Mouse (Mus musculus) hindbrain, embryonic 16.5 days (tissue): Measurements from ENCODE around the gene Tstd3. TPM values are rescaled to one million over a fixed set of nuclear protein-coding genes. Genes with fewer than 3 reads are reported as not detected.

Experiments used
- ATAC-seq: fragments of 200-750 bp; cut with Nextera tagmentation; 2 replicates; pipeline ENCODE4 v1.8.0; 2017; ENCODE audit warnings: moderate TSS enrichment, moderate library complexity
- H3K27ac ChIP-seq: fragments of 300-500 bp; sonication (generic); 2 replicates; pipeline ENCODE4 v1.5.1; 2014; ENCODE audit warnings: low read depth, mild to moderate bottlenecking, control low read depth, low read length, moderate library complexity
- H3K27me3 ChIP-seq: fragments of 300-500 bp; sonication (generic); replicated peaks from 2 replicates; pipeline ENCODE4 v1.6.1; 2014; ENCODE audit warnings: low read length; ENCODE audit not compliant: control insufficient read depth, insufficient read depth
- H3K36me3 ChIP-seq: fragments of 300-500 bp; sonication (generic); 2 replicates; pipeline ENCODE4 v1.6.1; 2014; ENCODE audit warnings: mild to moderate bottlenecking, low read length, moderate library complexity, mixed read lengths; ENCODE audit not compliant: control insufficient read depth, insufficient read depth
- H3K4me1 ChIP-seq: fragments of 300-500 bp; sonication (generic); 2 replicates; pipeline ENCODE4 v1.6.1; 2014; ENCODE audit warnings: low read depth, low read length; ENCODE audit not compliant: control insufficient read depth, insufficient read depth
- H3K4me2 ChIP-seq: fragments of 300-500 bp; sonication (generic); 2 replicates; pipeline ENCODE4 v1.6.1; 2014; ENCODE audit warnings: mild to moderate bottlenecking, low read length, control low read depth, moderate library complexity
- H3K4me3 ChIP-seq: fragments of 300-500 bp; sonication (generic); 2 replicates; pipeline ENCODE4 v1.5.1; 2014; ENCODE audit warnings: mild to moderate bottlenecking, low read length, control low read depth, moderate library complexity
- H3K9ac ChIP-seq: fragments of 300-500 bp; sonication (generic); 2 replicates; pipeline ENCODE4 v1.6.1; 2014; ENCODE audit warnings: low read depth, mild to moderate bottlenecking, control low read depth, low read length, moderate library complexity
- H3K9me3 ChIP-seq: fragments of 300-500 bp; sonication (generic); 2 replicates; pipeline ENCODE4 v1.6.1; 2014; ENCODE audit warnings: mild to moderate bottlenecking, low read length, moderate library complexity; ENCODE audit not compliant: control insufficient read depth
- WGBS: fragments of 180-500 bp; shearing (Covaris S2); extraction: QIAGEN DNeasy Blood & Tissue Kit; methylation state at CpG from one replicate; pipeline ENCODE4 v1.1.7; 2014; 5-methylcytosine and 5-hydroxymethylcytosine counted together
- polyA plus RNA-seq: library from polyadenylated mRNA; unstranded; fragments of >200 nt; fragmentation: Nextera tagmentation; extraction: Ambion mirVana; gene quantifications from 2 replicates; pipeline ENCODE4 v1.2.1, GENCODE M21; 2015

The Tstd3 gene
- 25.4 and 28.5 TPM in 2 replicates for polyA plus RNA-seq

DNA sequence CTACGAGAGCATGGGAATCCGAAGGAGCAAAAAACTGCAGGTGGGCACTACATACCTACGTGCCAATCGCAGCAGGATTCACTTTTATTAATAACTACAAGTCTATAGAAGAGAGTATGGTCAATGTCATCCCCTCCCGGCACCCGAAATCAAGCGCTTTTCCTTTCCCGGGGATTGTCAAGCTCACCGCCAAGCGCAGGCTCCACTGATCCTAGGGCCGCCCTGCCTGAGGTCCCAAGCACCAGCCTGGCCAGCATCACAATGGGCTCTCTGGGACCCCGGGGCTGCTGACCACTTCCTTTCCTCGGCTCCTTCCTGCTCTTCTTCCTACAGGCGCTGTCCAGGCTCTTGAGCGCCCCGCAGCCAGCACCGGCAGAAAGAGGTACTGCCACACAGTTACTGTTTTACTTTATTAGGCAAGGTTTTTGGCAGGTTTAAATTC, at the start of gene Tstd3, which contains the start of gene Usp45:
Gene Tstd3, minus strand, starts transcription at position 350 of the 442 bp plus-strand sequence.
Gene Usp45, plus strand, starts transcription at position 294 of the 442 bp plus-strand sequence.
- H3K36me3 ChIP-seq: no peaks in the 10 kb centered on the region
- peak within 1 kb of the TSS; percentile 80 for H3K27ac ChIP-seq
- H3K4me2 ChIP-seq: peak within 1 kb of the TSS; percentile 74
- peak within 1 kb of the TSS; percentile 85 for H3K9ac ChIP-seq
- H3K27me3 ChIP-seq: no peaks in the 10 kb centered on the region
- ATAC-seq: peak; percentile 97
- under 1% methylated on average over 17 of the region's 17 CpGs for WGBS
- peak within 1 kb of the TSS; percentile 78 for H3K4me3 ChIP-seq
- H3K4me1 ChIP-seq: no peaks in the 10 kb centered on the region; the same call in 1 of the 2 replicates
- H3K9me3 ChIP-seq: no peaks in the 10 kb centered on the region

- 40% methylated on average over 2 of the region's 2 CpGs for WGBS
- H3K9me3 ChIP-seq: no peaks in the 10 kb centered on the region
- peak; percentile 91 for ATAC-seq
- H3K36me3 ChIP-seq: peaks cover 13% of the 10 kb centered on the region
- H3K27me3 ChIP-seq: no peaks in the 10 kb centered on the region
- no peaks in the 10 kb centered on the region for H3K4me1 ChIP-seq
- H3K4me2 ChIP-seq: no peak overlapping the region
- no peak overlapping the region for H3K4me3 ChIP-seq
- H3K9ac ChIP-seq: no peak overlapping the region
- no peak overlapping the region for H3K27ac ChIP-seq
Measured at GRCm38 (mm10) chr4:21814029-21814428, 47.0 kb upstream of the Tstd3 start.

- no peaks in the 10 kb centered on the region for H3K27me3 ChIP-seq
- H3K9me3 ChIP-seq: no peaks in the 10 kb centered on the region
- H3K27ac ChIP-seq: no peak overlapping the region
- WGBS: 93% methylated on average over 6 of the region's 6 CpGs
- ATAC-seq: no peak
- peaks cover 11% of the 10 kb centered on the region for H3K36me3 ChIP-seq
- no peak overlapping the region for H3K4me2 ChIP-seq
- H3K4me3 ChIP-seq: no peak overlapping the region
- H3K4me1 ChIP-seq: no peaks in the 10 kb centered on the region
- no peak overlapping the region for H3K9ac ChIP-seq
Measured at GRCm38 (mm10) chr4:21812635-21813034, 45.6 kb upstream of the Tstd3 start.

GRCm38 (mm10) chr4:21810608-21811007, 43.6 kb upstream of the Tstd3 start:
- H3K27me3 ChIP-seq: no peaks in the 10 kb centered on the region
- no peaks in the 10 kb centered on the region for H3K9me3 ChIP-seq
- no peaks in the 10 kb centered on the region for H3K4me1 ChIP-seq
- ATAC-seq: no peak
- no peak overlapping the region for H3K4me2 ChIP-seq
- WGBS: 89% methylated on average over 3 of the region's 3 CpGs
- H3K27ac ChIP-seq: no peak overlapping the region
- H3K9ac ChIP-seq: no peak overlapping the region
- peaks cover 7% of the 10 kb centered on the region for H3K36me3 ChIP-seq
- no peak overlapping the region for H3K4me3 ChIP-seq

GRCm38 (mm10) chr4:21807204-21807603, 40.2 kb upstream of the Tstd3 start:
- ATAC-seq: no peak
- Histone ChIP-seq H3K9me3 (no peaks in the 10 kb centered on the region), H3K36me3 (peaks cover 14% of the 10 kb centered on the region), H3K4me3 (no peak overlapping the region), H3K27ac (no peak overlapping the region), H3K4me2 (no peak overlapping the region), H3K27me3 (no peaks in the 10 kb centered on the region), H3K4me1 (no peaks in the 10 kb centered on the region), H3K9ac (no peak overlapping the region)
- WGBS: 42% methylated on average over 5 of the region's 5 CpGs

GRCm38 (mm10) chr4:21801620-21802019, 34.6 kb upstream of the Tstd3 start:
- Histone ChIP-seq H3K27me3 (no peaks in the 10 kb centered on the region), H3K4me2 (no peak overlapping the region), H3K4me3 (no peak overlapping the region), H3K27ac (no peak overlapping the region), H3K9ac (no peak overlapping the region), H3K36me3 (peaks cover 14% of the 10 kb centered on the region), H3K9me3 (no peaks in the 10 kb centered on the region), H3K4me1 (no peaks in the 10 kb centered on the region)
- 94% methylated on average over 2 of the region's 2 CpGs for WGBS
- no peak for ATAC-seq

GRCm38 (mm10) chr4:21801013-21801412, 34.0 kb upstream of the Tstd3 start:
- ATAC-seq: no peak
- Histone ChIP-seq H3K4me3 (no peak overlapping the region), H3K27me3 (no peaks in the 10 kb centered on the region), H3K4me1 (no peaks in the 10 kb centered on the region), H3K4me2 (no peak overlapping the region), H3K27ac (no peak overlapping the region), H3K9ac (no peak overlapping the region), H3K36me3 (peaks cover 12% of the 10 kb centered on the region), H3K9me3 (no peaks in the 10 kb centered on the region)
- WGBS: 100% methylated on average over 1 of the region's 1 CpGs

- Histone ChIP-seq H3K9me3 (no peaks in the 10 kb centered on the region), H3K9ac (no peak overlapping the region), H3K4me1 (no peaks in the 10 kb centered on the region), H3K4me2 (no peak overlapping the region), H3K4me3 (no peak overlapping the region), H3K36me3 (peaks cover 3% of the 10 kb centered on the region; the same call in 1 of the 2 replicates), H3K27ac (no peak overlapping the region), H3K27me3 (no peaks in the 10 kb centered on the region)
- WGBS: 40% methylated on average over 3 of the region's 3 CpGs
- ATAC-seq: peak; percentile 83
Measured at GRCm38 (mm10) chr4:21793631-21794030, 26.6 kb upstream of the Tstd3 start.

DNA sequence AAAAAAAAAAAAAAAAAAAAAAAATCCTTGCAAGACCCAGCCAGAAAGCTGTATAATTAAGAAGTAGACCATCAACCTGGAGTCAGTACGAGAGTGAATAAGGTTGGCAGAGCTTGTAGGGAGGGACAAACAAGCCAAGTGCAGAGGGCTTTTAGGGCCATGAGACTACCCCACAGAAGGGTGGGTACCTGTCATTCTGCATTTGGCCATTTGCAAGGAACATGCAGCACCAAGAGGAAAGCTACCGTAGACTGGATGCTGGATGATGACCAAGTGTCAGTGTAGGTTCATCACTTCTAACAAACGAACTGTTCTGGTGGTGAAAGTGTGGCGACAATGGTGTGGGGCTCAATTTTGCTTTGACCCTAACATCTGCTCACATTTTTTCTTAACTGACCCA, 22.8 kb upstream of the Tstd3 start:
- no peaks in the 10 kb centered on the region for H3K9me3 ChIP-seq
- 89% methylated on average over 4 of the region's 4 CpGs for WGBS
- ATAC-seq: no peak
- H3K4me3 ChIP-seq: no peak overlapping the region
- H3K4me1 ChIP-seq: no peaks in the 10 kb centered on the region
- H3K9ac ChIP-seq: no peak overlapping the region
- peaks cover 16% of the 10 kb centered on the region for H3K36me3 ChIP-seq
- no peak overlapping the region for H3K27ac ChIP-seq
- no peak overlapping the region for H3K4me2 ChIP-seq
- no peaks in the 10 kb centered on the region for H3K27me3 ChIP-seq

- peaks cover 24% of the 10 kb centered on the region for H3K36me3 ChIP-seq
Measured at GRCm38 (mm10) chr4:21788903-21789302, 21.9 kb upstream of the Tstd3 start.

More at GRCm38 (mm10) chr4:21788903-21789302, 21.9 kb upstream of the Tstd3 start:
- Histone ChIP-seq H3K27me3 (no peaks in the 10 kb centered on the region), H3K4me3 (no peak overlapping the region), H3K9ac (no peak overlapping the region), H3K4me2 (no peak overlapping the region), H3K4me1 (no peaks in the 10 kb centered on the region), H3K9me3 (no peaks in the 10 kb centered on the region), H3K27ac (no peak overlapping the region)
- 81% methylated on average over 6 of the region's 6 CpGs for WGBS
- no peak for ATAC-seq
